In genomic region chr11:107812941-107813648, GRCm38 (mm10) we compare ENCODE assay signal across 9 mouse cellular contexts. TPM values are rescaled to one million over a fixed set of nuclear protein-coding genes. Genes with fewer than 3 reads are reported as not detected.
DNase-seq lines count a peak whose midpoint lies in the region; ATAC-seq and TF ChIP-seq lines count a peak whose summit lies in the region.
"Had no signal": no experiment of that assay in that cellular context is flagged by ENCODE, and none has a peak within 500 bp of the region (broad histone marks: within the 10 kb centered on the region; RNA-seq: fewer than 3 reads in every experiment).

No protein-coding gene starts in this region.

- no peak for TF ChIP-seq EP300 in lung, postnatal 0 days (IDR thresholded peaks at IDR 0.05)

- peak overlapping the region; percentile 53 for H3K4me2 ChIP-seq in hindbrain, embryonic 16.5 days (ENCODE audit: low read length)
- no peak overlapping the region for H3K4me2 ChIP-seq in lung, postnatal 0 days (replicated peaks; ENCODE audit: low read depth, low read length)
- H3K4me2 ChIP-seq: heart, embryonic 13.5 days had no signal

- no peaks in the 10 kb centered on the region for H3K9me3 ChIP-seq in hindbrain, embryonic 16.5 days (ENCODE audit: control insufficient read depth, low read length)
- H3K9me3 ChIP-seq in lung, postnatal 0 days (ENCODE audit: low read length) = no peaks in the 10 kb centered on the region
- H3K9me3 ChIP-seq: heart, embryonic 13.5 days had no signal

- 9% methylated on average over 21 of the region's 21 CpGs for WGBS in hindbrain, embryonic 16.5 days
- WGBS in lung, postnatal 0 days = 29% methylated on average over 21 of the region's 21 CpGs

- peak; percentile 17 for DNase-seq in heart, postnatal 4 days
- no peak for DNase-seq in heart, adult 9 months (ENCODE audit: low spot score in 2 of 2)
- peak; percentile 30 for DNase-seq in Muller cell, postnatal 12 days (ENCODE audit: inconsistent ontology term)
- peak; percentile 65 for DNase-seq in adrenal gland, adult 2 months
- no peak for DNase-seq in urinary bladder, postnatal 10 days (ENCODE audit: low spot score)
- no peak for DNase-seq in lung, postnatal 0 days (ENCODE audit: low spot score)

- peak overlapping the region; percentile 13; the same call in 1 of the 2 replicates for H3K4me3 ChIP-seq in hindbrain, embryonic 16.5 days (ENCODE audit: low read length)
- H3K4me3 ChIP-seq in lung, postnatal 0 days (ENCODE audit: low read depth, low read length) = no peak overlapping the region
- H3K4me3 ChIP-seq: heart, embryonic 13.5 days had no signal

- no peak for TF ChIP-seq CTCF in lung, postnatal 0 days (IDR thresholded peaks at IDR 0.05)

- peak overlapping the region; percentile 53 for H3K9ac ChIP-seq in hindbrain, embryonic 16.5 days (ENCODE audit: low read depth, low read length)
- no peak overlapping the region for H3K9ac ChIP-seq in lung, postnatal 0 days (replicated peaks; ENCODE audit: low read depth)
- H3K9ac ChIP-seq: heart, embryonic 13.5 days had no signal

- no peaks in the 10 kb centered on the region for H3K36me3 ChIP-seq in hindbrain, embryonic 16.5 days (ENCODE audit: control insufficient read depth, insufficient read depth, low read length)
- no peaks in the 10 kb centered on the region for H3K36me3 ChIP-seq in lung, postnatal 0 days (ENCODE audit: insufficient read depth, low read length)
- H3K36me3 ChIP-seq: heart, embryonic 13.5 days had no signal

- peaks cover 15% of the 10 kb centered on the region for H3K4me1 ChIP-seq in hindbrain, embryonic 16.5 days (ENCODE audit: control insufficient read depth, insufficient read depth, low read depth, low read length)
- no peaks in the 10 kb centered on the region for H3K4me1 ChIP-seq in lung, postnatal 0 days (ENCODE audit: insufficient read depth, low read depth, low read length)
- H3K4me1 ChIP-seq: heart, embryonic 13.5 days had no signal

- no peaks in the 10 kb centered on the region for H3K27me3 ChIP-seq in hindbrain, embryonic 16.5 days (replicated peaks; ENCODE audit: control insufficient read depth, insufficient read depth, low read length)
- H3K27me3 ChIP-seq in lung, postnatal 0 days (replicated peaks; ENCODE audit: insufficient read depth, low read length) = no peaks in the 10 kb centered on the region

- peak; percentile 78 for ATAC-seq in hindbrain, embryonic 16.5 days
- no peak for ATAC-seq in lung, postnatal 0 days

- peak overlapping the region; percentile 51 for H3K27ac ChIP-seq in hindbrain, embryonic 16.5 days (ENCODE audit: low read depth, low read length)
- H3K27ac ChIP-seq in lung, postnatal 0 days (ENCODE audit: low read length) = no peak overlapping the region
- H3K27ac ChIP-seq: heart, embryonic 13.5 days had no signal

RNA-seq across cellular contexts. Expression of gene Cacng4, which starts 18.7 kb away (rescaled TPM):
- under 1 TPM; 0.41 to 0.64 TPM for total RNA-seq in heart, postnatal 4 days (2021)
- total RNA-seq in adrenal gland, adult 2 months (2021) = 1 to 10 TPM; 1.1 to 1.2 TPM
- polyA plus RNA-seq in adrenal gland, adult 2 months (2012; rRNA removed) = 1.2 and 1.6 TPM in 2 replicates
- 46.0 and 48.2 TPM in 2 replicates for polyA plus RNA-seq in hindbrain, embryonic 16.5 days (2015; fragmentation: Nextera tagmentation; extraction: Ambion mirVana)
- 0.19 and 0.43 TPM in 2 replicates for polyA plus RNA-seq in lung, postnatal 0 days (2015; fragmentation: Nextera tagmentation; extraction: Ambion mirVana)
- total RNA-seq: liver, adult 2 months had no signal
- polyA plus RNA-seq: liver, adult 2 months had no signal

Comparison
In these comparisons a context has a peak if more than half of its experiments do, and no peak if none do; other contexts are left out.
1. DNase-seq: peak in heart, postnatal 4 days (single experiment), Muller cell, postnatal 12 days (single experiment) and adrenal gland, adult 2 months (single experiment); none in heart, adult 9 months (0 of 2), urinary bladder, postnatal 10 days (single experiment) and lung, postnatal 0 days (single experiment).
2. RNA of gene Cacng4, which starts 18.7 kb away (polyA plus RNA-seq): 46.0 to 48.2 TPM in hindbrain, embryonic 16.5 days; 1.2 to 1.6 TPM in adrenal gland, adult 2 months and 0.19 to 0.43 TPM in lung, postnatal 0 days; every median in the first group is over 10 times any median in the second.